Mouse (Mus musculus) embryo, embryonic 10 days (tissue): ENCODE measurements at regions not wholly inside any gene's neighbourhood (a gene's known extent, or its start where the extent isn't known, plus 50 kb on each side); places are given as distances from the start of the nearest gene placed in this dataset.

ENCODE experiments used
- DNase-seq: peaks from one replicate; pipeline ENCODE4 v3.0.0-alpha.2; 2015; ENCODE audit warnings: low spot score

- no peak for DNase-seq
These were observed 75.4 kb upstream of the Ralgps2 start for GRCm38 (mm10) chr1:157014532-157015497.

GRCm38 (mm10) chr1:157013669-157014048, 74.2 kb upstream of the Ralgps2 start:
- no peak for DNase-seq

GRCm38 (mm10) chr1:157012950-157013668, 73.7 kb upstream of the Ralgps2 start:
- DNase-seq: no peak

- DNase-seq: no peak
These were observed 71.8 kb upstream of the Ralgps2 start for GRCm38 (mm10) chr1:157011226-157011625.

GRCm38 (mm10) chr1:157009427-157009826, 70.0 kb upstream of the Ralgps2 start:
- no peak for DNase-seq

GRCm38 (mm10) chr1:157007891-157008730, 68.7 kb upstream of the Ralgps2 start:
- no peak for DNase-seq

- no peak for DNase-seq
These were observed 65.1 kb upstream of the Ralgps2 start for GRCm38 (mm10) chr1:157004312-157005074.

GRCm38 (mm10) chr1:157003034-157003433, 63.6 kb upstream of the Ralgps2 start:
- no peak for DNase-seq

GRCm38 (mm10) chr1:157002258-157002657, 62.8 kb upstream of the Ralgps2 start:
- DNase-seq: no peak

GRCm38 (mm10) chr1:157001008-157001660, 61.7 kb upstream of the Ralgps2 start:
- no peak for DNase-seq

- DNase-seq: no peak
These were observed 60.5 kb upstream of the Ralgps2 start for GRCm38 (mm10) chr1:156999947-157000346.

GRCm38 (mm10) chr1:156999272-156999671, 59.8 kb upstream of the Ralgps2 start:
- no peak for DNase-seq

GRCm38 (mm10) chr1:156997476-156998305, 58.3 kb upstream of the Ralgps2 start:
- peak; percentile 68 for DNase-seq

- DNase-seq: peak; percentile 14
These were observed 57.6 kb upstream of the Ralgps2 start for GRCm38 (mm10) chr1:156997033-156997432.

GRCm38 (mm10) chr1:156996084-156996880, 56.9 kb upstream of the Ralgps2 start:
- no peak for DNase-seq

GRCm38 (mm10) chr1:156995180-156995951, 55.9 kb upstream of the Ralgps2 start:
- DNase-seq: no peak

- no peak for DNase-seq
These were observed 55.2 kb upstream of the Ralgps2 start for GRCm38 (mm10) chr1:156994644-156995016.

- DNase-seq: no peak
These were observed 54.7 kb upstream of the Ralgps2 start for GRCm38 (mm10) chr1:156994005-156994643.
